Mouse (Mus musculus) natural killer cell, adult 2 months (primary cell): ENCODE measurements around the gene Nop10.

Source experiments
- DNase-seq, 2 experiments: peaks; one replicate each; pipeline ENCODE4 v3.0.0; 2022; ENCODE audit warnings: low spot score in 2 of 2

The Nop10 gene

GRCm38 (mm10) chr2:112261748-112262653 is at the start of gene Nop10:
Gene Nop10 (plus strand): TSS chr2:112261926.
- DNase-seq, result peak; percentile 74 to 82

- DNase-seq, result peak in 1 of 2 experiments; percentile 12
These were observed 45.7 kb upstream of the Nop10 start for GRCm38 (mm10) chr2:112215977-112216376.

GRCm38 (mm10) chr2:112217614-112218013 is 44.1 kb upstream of the Nop10 start:
- no peak for DNase-seq

DNA sequence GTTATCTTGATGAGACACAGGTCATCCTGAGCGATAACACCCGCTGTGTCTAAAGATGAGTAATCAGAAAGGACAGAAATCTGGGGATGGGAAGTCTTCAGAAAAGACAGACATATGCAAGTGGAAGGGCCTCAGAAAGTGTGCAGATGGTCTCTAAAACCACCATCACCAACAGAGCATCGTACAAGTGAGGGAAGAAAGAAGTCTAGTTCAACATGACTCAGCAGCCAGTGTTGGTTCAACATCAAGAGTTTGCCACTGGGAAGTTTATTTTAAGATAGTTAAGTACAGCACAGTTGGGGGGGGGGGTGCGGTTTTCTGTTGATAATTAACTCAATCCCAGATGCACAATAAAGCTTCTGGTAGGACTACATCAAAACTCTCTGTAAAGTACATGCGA is 40.8 kb upstream of the Nop10 start:
- no peak for DNase-seq

DNA sequence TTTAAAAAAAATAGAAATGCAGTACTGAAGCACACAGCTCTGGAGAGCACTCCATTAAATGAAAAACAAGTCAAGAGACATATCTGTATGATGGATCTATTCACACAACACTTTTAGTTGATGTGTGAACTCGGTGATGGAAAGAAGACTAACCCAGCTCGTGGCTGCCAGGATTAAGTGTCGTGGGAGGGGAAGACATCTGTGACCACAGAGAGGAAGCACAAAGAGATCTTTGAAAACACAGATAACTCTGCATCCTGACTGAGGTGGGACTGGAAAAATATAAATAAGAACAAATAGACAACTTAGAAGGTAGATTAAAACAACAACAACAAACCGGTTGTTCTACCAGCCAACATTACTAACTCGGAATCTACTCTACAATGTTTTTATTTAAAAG is 39.1 kb upstream of the Nop10 start:
- no peak for DNase-seq

DNA sequence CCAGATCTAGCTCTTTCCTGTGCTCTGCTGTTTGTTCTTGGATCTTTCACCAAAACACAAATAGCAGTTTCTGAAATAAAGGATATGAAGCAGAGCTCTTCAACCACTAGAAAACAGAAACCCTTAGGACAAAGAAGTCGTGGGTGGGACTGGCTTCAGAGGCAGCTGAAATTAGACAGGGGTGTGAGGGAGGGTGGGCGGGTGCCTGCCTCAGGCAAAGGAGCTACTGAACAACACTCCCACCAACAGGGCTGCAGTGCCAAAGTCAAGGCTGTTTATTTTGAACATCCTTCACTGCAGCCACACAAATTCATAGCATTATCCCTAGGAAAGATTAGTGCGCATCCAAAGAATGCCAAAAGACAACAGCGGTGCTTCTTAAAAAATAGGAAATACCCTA is 37.4 kb upstream of the Nop10 start:
- no peak for DNase-seq

DNA sequence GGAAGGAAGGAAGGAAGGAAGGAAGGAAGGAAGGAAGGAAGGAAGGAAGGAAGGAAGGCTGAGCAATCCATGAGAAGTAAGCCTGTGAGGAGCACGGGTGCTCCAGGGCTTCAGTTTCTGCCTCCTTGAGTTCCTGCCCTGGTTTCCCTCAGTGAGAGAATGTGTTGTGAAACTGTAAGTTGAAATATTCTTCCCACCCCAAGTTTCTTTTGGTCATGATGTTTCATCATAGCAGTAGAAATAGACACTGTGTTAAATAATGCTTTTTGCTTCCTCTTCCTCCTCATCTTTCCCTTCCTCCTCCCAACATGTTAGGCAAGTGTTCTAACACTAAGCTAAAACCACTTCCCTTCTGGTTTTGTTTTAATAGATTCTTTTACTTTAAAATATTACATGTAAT is 29.1 kb upstream of the Nop10 start:
- DNase-seq, result no peak

GRCm38 (mm10) chr2:112236620-112237019 is 25.1 kb upstream of the Nop10 start:
- no peak for DNase-seq

GRCm38 (mm10) chr2:112238006-112238405 is 23.7 kb upstream of the Nop10 start:
- DNase-seq, result no peak

DNA sequence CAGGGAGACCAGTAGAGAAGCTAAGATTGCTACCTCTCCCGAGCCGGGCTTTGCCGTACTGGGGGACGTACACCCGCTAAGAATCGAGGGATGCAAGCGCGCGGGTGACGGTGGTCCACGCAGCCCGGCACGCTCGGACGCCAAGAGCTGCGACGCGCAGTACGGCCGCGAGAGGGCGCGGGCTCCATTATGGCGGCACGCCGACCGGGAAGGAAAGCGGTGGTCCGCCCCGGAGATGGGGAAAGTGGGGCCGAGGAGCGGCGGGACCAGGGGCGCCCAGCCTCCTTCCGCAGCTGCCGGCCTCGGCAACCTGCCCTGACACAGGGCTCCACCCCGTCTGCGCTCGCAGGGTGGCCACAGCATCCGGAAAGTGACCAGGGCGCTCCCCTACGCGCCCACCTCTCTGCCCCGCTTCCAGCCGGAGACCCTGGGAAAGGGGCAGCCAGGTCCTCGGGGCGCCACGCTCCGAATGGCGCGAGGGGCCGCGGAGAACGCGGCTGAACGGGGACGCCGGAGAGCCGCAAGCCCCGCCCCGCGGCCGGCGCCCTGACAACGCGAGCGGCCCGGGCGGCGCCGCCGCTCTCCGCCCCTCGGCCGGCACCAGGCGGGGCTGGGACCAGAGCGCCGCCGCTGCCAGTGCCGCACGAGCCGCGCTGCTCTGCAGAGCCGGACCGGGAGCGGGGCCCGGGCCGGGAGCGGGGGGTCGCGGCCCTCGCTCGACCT is 22.4 kb upstream of the Nop10 start, which contains the start of gene Lpcat4:
Gene Lpcat4, plus strand, starts transcription at position 257 of the 723 bp plus-strand sequence.
- peak; percentile 76 to 82 for DNase-seq

DNA sequence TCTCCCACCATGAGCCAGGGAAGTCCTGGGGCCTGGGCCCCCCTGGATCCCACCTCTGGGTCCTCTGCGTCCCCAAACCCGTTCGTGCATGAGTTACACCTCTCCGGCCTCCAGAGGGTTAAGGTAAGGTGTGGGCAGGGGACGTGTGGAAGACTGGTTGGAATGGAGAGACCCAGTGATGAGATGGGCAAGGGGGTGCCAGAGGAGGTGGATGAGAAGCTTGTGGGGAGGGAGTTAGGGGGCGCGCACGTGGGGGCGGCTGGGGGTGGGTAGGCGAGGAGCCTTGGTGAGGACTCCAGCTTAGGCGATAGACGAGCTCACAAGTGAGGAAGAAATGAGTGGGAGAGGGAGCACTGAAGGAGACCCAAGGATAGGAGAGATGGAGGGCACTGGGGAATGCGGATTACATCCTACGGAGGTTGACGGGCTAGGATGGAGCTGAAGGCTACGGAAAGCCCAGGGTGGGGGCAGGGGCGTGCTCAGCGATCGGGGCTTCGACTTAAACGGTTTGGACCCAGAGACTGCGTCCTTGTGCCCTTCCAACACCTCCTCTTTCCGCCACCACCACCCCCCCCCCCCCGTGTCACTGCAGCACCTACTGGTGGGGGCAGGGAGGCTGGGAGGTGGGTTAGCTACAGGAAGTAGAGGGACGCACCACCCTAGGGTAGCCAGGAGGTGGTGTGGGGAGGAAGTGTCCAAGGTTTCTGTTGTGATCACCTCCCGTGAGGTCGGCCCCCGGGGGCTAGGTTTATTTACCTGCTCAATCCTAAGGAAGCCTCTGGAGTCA is 21.6 kb upstream of the Nop10 start:
- peak; percentile 39 to 49 for DNase-seq

GRCm38 (mm10) chr2:112241787-112242186 is 19.9 kb upstream of the Nop10 start:
- DNase-seq, result no peak

DNA sequence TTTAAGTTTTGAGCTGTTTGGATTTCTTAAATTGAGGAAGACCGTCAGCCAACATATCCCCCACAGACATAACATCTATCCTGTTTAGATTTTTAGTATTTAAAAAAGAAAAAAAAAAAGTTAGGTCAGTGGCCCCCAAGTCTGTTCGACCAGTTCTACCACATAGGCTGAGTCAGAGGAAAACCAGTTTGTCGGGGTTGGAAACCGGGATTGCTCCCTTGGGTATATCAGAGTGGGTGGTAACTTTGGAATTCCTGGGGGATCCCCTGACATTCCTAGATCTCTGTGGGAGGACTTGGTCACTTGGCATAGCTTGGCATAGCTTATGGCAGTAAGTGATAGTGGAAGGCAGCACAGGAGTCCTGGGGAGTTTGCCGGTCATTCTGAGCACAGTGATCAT is 16.4 kb upstream of the Nop10 start:
- no peak for DNase-seq

- no peak for DNase-seq
These were observed 15.5 kb upstream of the Nop10 start for GRCm38 (mm10) chr2:112246193-112246592.

- DNase-seq, result no peak
These were observed 14.4 kb upstream of the Nop10 start for GRCm38 (mm10) chr2:112247323-112247722.

GRCm38 (mm10) chr2:112249780-112250453 is 11.8 kb upstream of the Nop10 start:
- DNase-seq, result no peak

DNA sequence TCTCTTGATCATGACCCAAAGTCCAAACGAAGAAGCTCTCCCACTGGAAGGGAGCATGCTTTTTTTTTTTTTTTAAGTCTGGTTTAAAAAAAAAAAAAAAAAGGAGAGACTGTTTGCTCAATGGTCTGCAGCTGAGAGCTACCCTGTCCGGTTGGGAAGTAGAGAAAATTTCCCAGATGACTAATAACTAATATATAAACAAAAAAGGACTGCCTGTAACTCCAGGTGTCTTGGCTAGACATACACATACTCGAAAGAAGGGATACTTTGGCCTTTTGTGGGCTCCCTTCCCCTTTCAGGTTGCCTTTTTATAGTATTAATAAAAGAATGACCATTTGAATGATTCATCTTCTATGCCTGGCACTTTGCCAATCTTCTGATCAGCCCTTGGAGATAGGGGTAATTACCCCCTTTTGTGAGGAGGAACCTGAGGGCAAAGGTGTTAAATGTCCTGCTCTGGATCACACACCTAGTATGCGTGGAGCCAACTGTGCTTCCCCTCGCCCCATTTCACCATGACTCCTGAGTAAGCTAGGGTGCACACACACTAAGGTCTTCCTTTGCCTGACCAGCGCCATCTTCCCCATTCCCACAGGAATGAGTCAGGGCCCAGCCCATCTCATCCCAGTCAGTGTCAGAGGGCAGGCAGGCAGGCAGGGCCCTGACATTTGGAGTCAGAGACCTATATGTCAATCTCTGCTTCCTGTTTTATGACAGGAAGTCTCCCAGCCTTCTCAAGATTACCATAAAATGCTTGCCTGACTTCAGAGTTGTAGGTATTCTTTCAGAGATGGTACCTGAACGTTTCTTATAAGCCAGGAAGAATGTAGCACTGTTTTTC is 6.8 kb upstream of the Nop10 start:
- DNase-seq, result no peak

DNA sequence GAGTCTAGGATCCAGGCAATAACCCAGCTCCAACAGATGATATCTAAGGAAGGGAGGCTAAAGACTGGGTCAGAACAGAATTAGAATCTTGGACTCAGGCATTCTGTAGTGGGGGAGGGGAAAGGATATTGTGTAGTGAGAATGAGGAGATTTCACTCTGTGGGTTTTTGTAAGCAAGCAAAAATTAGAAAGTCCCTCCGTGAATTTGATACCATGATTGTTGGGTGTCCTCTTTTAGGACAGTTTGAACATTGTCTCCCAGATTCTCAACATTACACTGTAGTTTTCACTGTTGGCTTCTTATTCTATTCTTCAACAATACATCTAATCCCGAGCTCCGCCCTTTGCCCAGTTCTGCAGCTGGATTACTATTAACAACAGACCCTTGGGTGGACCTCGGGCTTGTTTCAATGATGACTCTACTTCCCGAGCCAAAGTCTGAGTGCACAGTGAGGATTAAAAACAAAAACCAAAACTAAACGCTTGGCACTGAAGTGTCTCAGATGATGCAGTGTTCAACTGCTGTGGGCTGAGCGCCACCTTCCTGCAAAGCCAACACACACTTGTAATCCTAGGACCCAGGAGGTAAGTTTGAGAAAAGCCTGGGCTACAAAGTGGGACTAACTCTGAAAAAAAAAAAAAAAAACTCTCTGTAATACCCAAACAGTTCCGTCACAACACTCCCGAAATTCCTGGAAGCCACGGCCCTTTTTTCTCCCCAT is 2.3 kb upstream of the Nop10 start, which contains the start of gene Nutm1:
Gene Nutm1, minus strand, starts transcription at position 51 of the 722 bp plus-strand sequence.
- no peak for DNase-seq

DNA sequence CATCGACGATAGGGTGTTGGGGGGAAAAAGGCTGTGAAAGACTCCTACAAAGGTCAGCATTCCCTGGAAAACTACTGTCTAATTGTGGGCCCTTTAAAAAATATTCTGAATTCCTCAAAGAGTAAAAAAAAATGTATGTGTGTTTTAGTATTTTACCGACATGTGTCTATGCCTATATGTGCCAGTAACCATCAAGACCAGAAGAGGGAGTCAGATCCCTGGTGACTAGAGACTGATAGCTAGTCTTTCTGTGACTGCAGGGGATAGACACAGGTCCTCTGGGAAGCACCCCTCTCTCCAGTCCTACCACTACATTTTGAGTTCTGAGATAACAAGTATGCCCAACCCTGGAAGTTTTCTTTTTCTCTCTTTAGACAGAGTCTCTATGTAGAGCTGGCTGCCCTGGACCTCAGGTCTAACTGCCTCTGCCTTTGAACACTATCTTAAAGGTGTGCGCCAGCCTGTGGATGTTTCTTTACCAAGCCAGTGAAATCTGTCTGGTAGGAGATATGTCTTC is 1.1 kb downstream of the Nop10 start:
- no peak for DNase-seq

- DNase-seq, result no peak
These were observed 2.6 kb downstream of the Nop10 start for GRCm38 (mm10) chr2:112264364-112264763.
